Mouse (Mus musculus) large intestine, adult 2 months (tissue): ENCODE data around the gene Tgtp2. TPM values are rescaled to one million over a fixed set of nuclear protein-coding genes. Genes with fewer than 3 reads are reported as not detected.
"Not testable (repeated sequence)": the region's sequence is repeated elsewhere in the genome, so short reads cannot be mapped to it uniquely, and the experiment has no call there.

ENCODE experiments used
- DNase-seq: peaks from one replicate; pipeline ENCODE4 v3.0.0-alpha.2; 2012; ENCODE audit warnings: low read depth, low spot score
- WGBS: fragments of 180-500 bp; shearing (Covaris S2); methylation state at CpG from one replicate; pipeline ENCODE4 v1.1.7; 2018; 5-methylcytosine and 5-hydroxymethylcytosine counted together
- polyA plus RNA-seq: library from polyadenylated mRNA; depleted of rRNA; stranded (reverse); fragments of >200 nt; gene quantifications from 2 replicates; pipeline ENCODE4 v1.2.3, GENCODE M21; 2012; rRNA removed

Tgtp2 gene
- polyA plus RNA-seq: 20.1 and 21.4 TPM in 2 replicates

DNA sequence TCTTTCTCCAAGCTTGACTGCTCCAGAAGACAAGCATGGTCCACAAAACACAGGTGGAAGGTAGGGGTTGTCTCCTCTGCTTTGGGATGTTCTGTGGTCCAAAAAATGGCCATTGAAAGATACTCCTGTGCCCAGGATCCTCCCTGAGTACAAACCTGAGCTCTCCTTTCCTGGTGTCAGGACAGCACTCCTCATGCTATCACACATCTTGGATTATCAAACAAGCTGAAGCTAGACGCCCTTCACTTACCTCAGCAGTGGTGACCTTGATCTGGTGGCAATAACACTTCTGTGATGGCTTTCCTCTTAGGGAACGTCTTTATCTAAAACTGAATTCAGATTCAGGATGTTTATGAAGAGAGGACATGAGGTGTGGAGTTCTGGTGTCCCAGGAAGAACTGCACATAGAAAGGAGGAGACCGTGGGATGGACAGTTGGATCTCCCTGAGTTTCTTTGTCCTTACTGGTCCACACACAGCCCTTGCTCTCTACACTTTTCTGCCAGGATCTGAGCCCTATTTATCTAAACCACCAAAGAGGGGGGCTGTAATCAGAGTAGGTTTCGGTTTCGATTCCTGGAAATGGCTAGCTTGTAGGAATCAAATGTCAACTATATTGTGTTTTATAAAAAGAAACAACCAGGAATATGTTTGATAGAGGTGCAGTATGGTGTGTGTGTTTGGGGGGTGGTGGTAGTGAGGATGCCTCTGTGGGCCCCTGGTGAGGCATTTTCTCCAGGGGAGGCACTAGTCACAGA lies at the start of gene Tgtp2:
TSS of gene Tgtp2 (minus strand) at position 494 of the 757 bp plus-strand sequence.
- 35% methylated on average over 5 of the region's 5 CpGs for WGBS
- not testable (repeated sequence) for DNase-seq

GRCm38 (mm10) chr11:49112624-49113219 lies 48.7 kb upstream of the Tgtp2 start:
- DNase-seq: no peak
- WGBS: 45% methylated on average over 6 of the region's 6 CpGs

DNA sequence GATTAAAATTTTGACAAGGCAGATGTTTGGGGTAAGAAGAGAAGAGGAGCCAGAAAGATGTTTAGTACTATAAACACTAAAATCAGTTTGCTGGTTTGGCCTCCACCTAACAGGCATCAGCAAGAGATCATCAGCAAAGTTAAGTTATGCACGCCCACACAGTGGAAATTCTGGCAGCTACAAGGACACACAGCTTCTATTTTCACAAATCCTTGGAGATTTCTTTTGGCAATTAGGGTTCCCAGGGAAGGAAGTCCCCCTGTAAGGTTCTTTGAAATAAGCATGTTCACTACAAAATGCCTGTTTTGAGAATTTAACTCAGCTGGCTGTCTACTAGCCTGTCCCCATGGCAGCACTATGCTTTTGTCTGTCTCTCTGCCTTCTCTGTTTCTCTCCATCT lies 47.0 kb upstream of the Tgtp2 start:
- 84% methylated on average over 1 of the region's 1 CpGs for WGBS
- DNase-seq: no peak

- no peak for DNase-seq
These were observed 44.8 kb upstream of the Tgtp2 start for GRCm38 (mm10) chr11:49108833-49109232.

GRCm38 (mm10) chr11:49107650-49108537 lies 43.9 kb upstream of the Tgtp2 start:
- no peak for DNase-seq
- 31% methylated on average over 10 of the region's 10 CpGs for WGBS

More at GRCm38 (mm10) chr11:49108833-49109232, 44.8 kb upstream of the Tgtp2 start:
- 73% methylated on average over 1 of the region's 1 CpGs for WGBS

DNA sequence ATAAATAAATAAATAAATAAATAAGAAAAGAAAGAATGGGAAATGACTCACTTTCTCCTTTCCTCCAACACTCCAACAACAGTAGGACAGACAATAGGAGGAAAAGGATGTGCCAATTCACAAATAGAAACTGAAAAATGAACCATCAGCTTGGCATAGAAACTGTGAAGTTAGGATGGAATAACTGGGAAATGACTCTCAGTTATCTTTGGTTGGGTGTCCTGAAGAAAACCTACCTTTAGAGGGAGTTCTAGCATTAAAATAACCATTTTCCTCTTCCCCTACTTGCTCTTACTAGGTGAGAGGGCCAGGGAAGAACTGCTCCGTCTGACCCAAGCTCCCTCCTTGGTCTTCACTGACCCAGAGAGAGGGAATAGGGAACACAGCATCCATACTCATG lies 41.7 kb upstream of the Tgtp2 start:
- WGBS: 57% methylated on average over 1 of the region's 1 CpGs

GRCm38 (mm10) chr11:49103047-49103693 lies 39.2 kb upstream of the Tgtp2 start:
- peak; percentile 90 for DNase-seq
- 12% methylated on average over 8 of the region's 8 CpGs for WGBS

More for the DNA sequence above, 41.7 kb upstream of the Tgtp2 start:
- DNase-seq: no peak

DNA sequence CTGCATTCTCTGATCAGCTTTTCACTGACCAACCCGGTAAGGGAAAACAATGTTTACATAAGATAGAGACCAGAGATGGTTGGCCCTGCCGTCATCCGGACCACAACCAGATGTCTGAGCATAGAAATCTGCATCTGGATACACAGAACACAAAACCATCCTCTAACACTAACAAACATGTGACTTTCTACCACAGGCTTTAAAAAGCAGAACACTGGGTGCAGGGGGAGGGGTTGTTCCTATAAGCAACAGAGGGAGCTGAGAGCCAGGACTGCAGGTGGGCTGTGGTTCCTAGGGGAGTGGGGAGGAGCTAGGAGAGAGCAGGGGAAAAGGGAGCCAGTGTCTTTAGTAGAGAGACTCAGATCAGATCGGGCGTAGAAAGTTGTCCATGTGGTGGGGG lies 37.5 kb upstream of the Tgtp2 start:
- no peak for DNase-seq
- 62% methylated on average over 5 of the region's 5 CpGs for WGBS

DNA sequence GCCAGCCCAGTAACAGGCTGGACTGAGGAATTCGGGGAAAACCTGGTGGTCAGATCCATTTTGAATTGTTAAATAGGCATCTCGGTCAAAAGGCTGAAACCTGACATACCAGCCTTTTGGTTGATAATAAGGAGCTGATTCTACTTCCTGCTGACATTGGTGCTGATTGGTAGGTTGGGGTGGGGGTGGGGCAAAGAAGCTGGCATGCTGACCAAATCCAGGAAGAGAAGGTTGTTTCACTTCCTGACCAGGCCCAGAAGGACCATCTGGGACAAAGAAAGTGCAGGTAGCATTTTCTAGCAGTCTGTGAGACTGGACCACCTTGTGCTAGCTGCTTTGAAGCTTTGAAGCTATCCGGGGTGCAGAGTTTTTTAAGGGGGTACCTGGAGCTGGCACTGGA lies 36.4 kb upstream of the Tgtp2 start:
- 88% methylated on average over 3 of the region's 3 CpGs for WGBS
- DNase-seq: no peak

DNA sequence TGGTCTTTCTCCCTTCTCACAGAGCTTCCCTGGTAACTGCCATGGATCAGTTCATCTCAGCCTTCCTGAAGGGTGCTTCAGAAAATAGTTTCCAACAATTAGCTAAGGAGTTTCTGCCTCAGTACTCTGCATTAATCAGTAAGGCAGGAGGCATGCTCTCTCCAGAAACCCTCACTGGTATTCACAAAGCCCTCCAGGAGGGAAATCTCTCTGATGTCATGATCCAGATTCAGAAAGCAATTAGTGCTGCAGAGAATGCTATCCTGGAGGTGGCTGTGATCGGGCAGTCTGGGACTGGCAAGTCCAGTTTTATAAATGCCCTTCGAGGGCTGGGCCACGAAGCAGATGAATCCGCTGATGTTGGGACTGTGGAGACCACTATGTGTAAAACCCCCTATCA lies 31.4 kb upstream of the Tgtp2 start:
- DNase-seq: no peak
- 93% methylated on average over 4 of the region's 4 CpGs for WGBS

GRCm38 (mm10) chr11:49093861-49094660 lies 30.1 kb upstream of the Tgtp2 start:
- WGBS: 82% methylated on average over 6 of the region's 6 CpGs
- no peak for DNase-seq

GRCm38 (mm10) chr11:49092786-49093185 lies 28.8 kb upstream of the Tgtp2 start:
- 87% methylated on average over 2 of the region's 2 CpGs for WGBS

DNA sequence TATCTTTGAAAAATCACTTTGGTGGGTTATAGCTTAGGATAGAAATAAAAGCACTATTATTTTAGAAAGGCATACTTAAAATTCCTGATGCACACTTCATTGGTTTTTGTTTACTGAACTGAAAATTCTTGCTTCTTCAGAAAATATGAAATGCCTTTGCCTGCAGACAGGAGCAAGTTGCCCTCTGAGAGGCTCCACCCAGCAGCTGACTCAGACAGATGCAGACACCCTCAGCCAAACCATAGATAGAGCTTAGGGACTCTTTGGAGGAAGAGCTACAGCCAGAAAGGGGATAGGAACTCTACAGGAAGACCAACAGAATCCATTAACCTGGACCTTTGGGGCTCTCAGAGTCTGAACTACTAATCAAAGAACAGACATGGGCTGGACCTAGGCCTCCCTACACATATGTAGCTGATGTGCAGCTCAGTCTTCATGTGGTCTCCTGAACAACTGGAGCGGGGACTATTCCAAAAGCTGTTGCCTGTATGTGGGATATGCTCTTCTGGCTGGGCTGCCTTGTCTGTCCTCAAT lies 28.1 kb upstream of the Tgtp2 start:
- no peak for DNase-seq
- WGBS: 95% methylated on average over 1 of the region's 1 CpGs

More at GRCm38 (mm10) chr11:49092786-49093185, 28.8 kb upstream of the Tgtp2 start:
- no peak for DNase-seq

DNA sequence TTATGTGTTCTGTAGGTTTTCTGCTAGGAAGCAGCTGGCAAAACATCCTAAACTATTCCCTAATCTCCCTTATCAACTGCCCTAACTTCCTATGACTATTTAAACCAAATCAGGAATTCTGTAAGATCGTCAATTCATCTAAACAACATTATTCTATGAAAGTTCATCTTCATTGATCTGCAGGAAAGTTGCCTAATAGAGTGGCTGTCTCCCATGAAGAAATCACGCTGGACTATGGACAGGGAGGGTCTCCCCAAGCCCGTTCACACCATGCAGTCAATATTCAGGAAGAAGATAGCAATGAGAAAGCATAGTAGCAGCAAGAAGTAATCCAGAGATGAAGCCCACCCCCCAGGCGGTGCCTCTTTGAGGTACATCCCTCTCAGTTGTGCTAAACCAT lies 27.2 kb upstream of the Tgtp2 start:
- DNase-seq: no peak
- 71% methylated on average over 4 of the region's 4 CpGs for WGBS

GRCm38 (mm10) chr11:49090551-49090950 lies 26.5 kb upstream of the Tgtp2 start:
- 82% methylated on average over 5 of the region's 5 CpGs for WGBS

GRCm38 (mm10) chr11:49089735-49090507 lies 25.9 kb upstream of the Tgtp2 start:
- DNase-seq: no peak
- 59% methylated on average over 3 of the region's 3 CpGs for WGBS

More at GRCm38 (mm10) chr11:49090551-49090950, 26.5 kb upstream of the Tgtp2 start:
- no peak for DNase-seq

DNA sequence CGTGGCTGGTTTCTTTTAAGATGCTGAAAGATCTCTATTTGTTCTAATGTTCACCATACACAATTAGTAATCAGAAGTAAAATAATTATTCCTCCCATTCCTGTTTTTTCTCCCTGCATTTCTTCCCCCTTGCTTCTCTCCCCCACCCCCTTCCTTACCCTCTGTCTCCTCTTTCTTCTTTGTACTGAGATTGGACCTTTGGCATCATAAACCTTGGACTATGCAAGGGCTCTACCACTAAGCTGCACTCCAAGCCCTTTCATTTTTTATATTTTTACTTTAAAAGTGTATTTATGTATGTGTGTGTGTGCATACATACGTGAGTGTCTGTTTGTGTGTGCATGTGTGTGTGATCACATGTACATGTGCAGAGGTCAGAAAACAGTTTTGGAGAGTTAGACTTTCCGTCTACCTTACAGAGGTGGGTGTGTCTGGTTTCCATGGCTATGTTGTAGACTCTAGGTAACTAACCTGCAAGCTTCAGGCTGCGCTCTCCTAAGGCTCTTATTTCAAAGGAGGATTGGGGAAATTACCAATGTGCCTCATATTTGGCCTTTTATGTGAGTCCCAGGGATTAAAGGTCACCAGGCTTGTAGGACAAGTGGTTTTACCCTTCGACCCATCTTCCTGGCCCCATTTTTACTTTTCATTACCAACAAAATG lies 25.1 kb upstream of the Tgtp2 start:
- no peak for DNase-seq
- 34% methylated on average over 5 of the region's 5 CpGs for WGBS
